Comparison of ENCODE assay signal across 31 mouse cellular contexts in the genomic region with DNA sequence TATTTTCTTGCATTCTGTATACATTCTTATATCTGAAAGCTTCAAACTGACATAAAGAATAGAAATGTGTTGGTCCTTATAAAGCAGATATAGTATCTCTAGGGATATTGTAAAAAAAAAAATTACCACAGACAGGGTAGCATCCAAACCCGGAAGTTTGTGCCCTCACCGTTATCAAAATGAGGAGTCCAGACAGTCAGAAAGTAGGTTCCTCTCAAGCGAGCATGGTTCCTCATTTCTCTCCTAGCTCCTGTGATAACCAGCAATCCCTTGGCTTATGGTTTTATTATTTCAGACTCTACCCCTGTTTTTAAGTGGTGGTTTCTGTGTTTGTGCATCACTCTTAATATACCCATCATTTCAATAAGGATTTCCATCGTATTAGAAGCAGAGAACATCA.
"Had no signal": no experiment of that assay in that cellular context is flagged by ENCODE, and none has a peak within 500 bp of the region (broad histone marks: within the 10 kb centered on the region; RNA-seq: fewer than 3 reads in every experiment).

No protein-coding gene starts in this region.

- H3K9ac ChIP-seq: limb, embryonic 12.5 days; limb, embryonic 13.5 days; limb, embryonic 15.5 days; liver, embryonic 12.5 days; liver, embryonic 13.5 days; liver, embryonic 14.5 days; liver, embryonic 15.5 days; liver, postnatal 0 days; lung, embryonic 14.5 days; lung, embryonic 15.5 days; midbrain, embryonic 12.5 days; midbrain, embryonic 13.5 days; midbrain, embryonic 15.5 days had no signal

- H3K27ac ChIP-seq: left cerebral cortex, adult 2 months; limb, embryonic 12.5 days; limb, embryonic 13.5 days; limb, embryonic 15.5 days; liver, embryonic 12.5 days; liver, embryonic 13.5 days; liver, embryonic 14.5 days; liver, embryonic 15.5 days; lung, embryonic 15.5 days; macrophage; midbrain, embryonic 10.5 days; midbrain, embryonic 12.5 days; midbrain, embryonic 13.5 days; midbrain, embryonic 15.5 days had no signal

- H3K27me3 ChIP-seq: limb, embryonic 12.5 days; limb, embryonic 13.5 days; limb, embryonic 15.5 days; liver, embryonic 12.5 days; liver, embryonic 13.5 days; liver, embryonic 15.5 days; lung, embryonic 15.5 days; megakaryocyte, embryonic 14.5 days; midbrain, embryonic 12.5 days; midbrain, embryonic 13.5 days; midbrain, embryonic 15.5 days had no signal

- H3K4me2 ChIP-seq: limb, embryonic 12.5 days; limb, embryonic 13.5 days; limb, embryonic 15.5 days; liver, embryonic 11.5 days; liver, embryonic 12.5 days; liver, embryonic 13.5 days; liver, embryonic 15.5 days; lung, embryonic 14.5 days; lung, embryonic 15.5 days; midbrain, embryonic 11.5 days; midbrain, embryonic 12.5 days; midbrain, embryonic 13.5 days; midbrain, embryonic 15.5 days had no signal

- H3K36me3 ChIP-seq: limb, embryonic 12.5 days; limb, embryonic 13.5 days; limb, embryonic 15.5 days; liver, embryonic 12.5 days; liver, embryonic 13.5 days; liver, embryonic 15.5 days; lung, embryonic 15.5 days; midbrain, embryonic 10.5 days; midbrain, embryonic 12.5 days; midbrain, embryonic 13.5 days; midbrain, embryonic 15.5 days had no signal

- H3K4me1 ChIP-seq: limb, embryonic 15.5 days; liver, embryonic 12.5 days; liver, embryonic 13.5 days; liver, embryonic 15.5 days; lung, embryonic 15.5 days; megakaryocyte, embryonic 14.5 days; midbrain, embryonic 12.5 days; midbrain, embryonic 13.5 days; midbrain, embryonic 15.5 days had no signal

- ATAC-seq: liver, embryonic 12.5 days; liver, postnatal 0 days; lung, postnatal 0 days; midbrain, embryonic 13.5 days; midbrain, embryonic 15.5 days; midbrain, embryonic 16.5 days had no signal

- H3K4me3 ChIP-seq: left cerebral cortex, adult 2 months; limb, embryonic 12.5 days; limb, embryonic 13.5 days; limb, embryonic 15.5 days; liver, embryonic 12.5 days; liver, embryonic 13.5 days; liver, embryonic 15.5 days; lung, embryonic 15.5 days; megakaryocyte, embryonic 14.5 days; midbrain, embryonic 10.5 days; midbrain, embryonic 12.5 days; midbrain, embryonic 13.5 days; midbrain, embryonic 15.5 days; myocyte had no signal

- H3K9me3 ChIP-seq: limb, embryonic 12.5 days; limb, embryonic 13.5 days; limb, embryonic 15.5 days; liver, embryonic 12.5 days; liver, embryonic 13.5 days; liver, embryonic 15.5 days; lung, embryonic 15.5 days; midbrain, embryonic 10.5 days; midbrain, embryonic 12.5 days; midbrain, embryonic 13.5 days; midbrain, embryonic 15.5 days had no signal

- DNase-seq: left cerebral cortex, postnatal 4 days; liver; liver, embryonic 13.5 days; liver, postnatal 0 days; lung, adult 18-20 months; lung, adult 2 months; lung, embryonic 14.5 days; lung, postnatal 10 days; lung, postnatal 14 days; lung, postnatal 36 days; lung, postnatal 4 days; midbrain, embryonic 14.5 days had no signal
